Mouse (Mus musculus) ES-Bruce4 (cell line): ENCODE measurements around the gene Prps2.
"Not testable (repeated sequence)": the region's sequence is repeated elsewhere in the genome, so short reads cannot be mapped to it uniquely, and the experiment has no call there.

Experiments used
- CTCF ChIP-seq: IDR thresholded peaks from one replicate; pipeline ENCODE4 v1.8.1; 2011; ENCODE audit warnings: low read depth, low read length
- EP300 ChIP-seq: IDR thresholded peaks from 2 replicates; pipeline ENCODE4 v1.6.1; 2011; ENCODE audit warnings: low read depth, low read length; ENCODE audit not compliant: insufficient read depth
- POLR2A ChIP-seq: IDR thresholded peaks from one replicate; pipeline ENCODE4 v1.8.1; 2011; ENCODE audit warnings: low read length; ENCODE audit not compliant: insufficient read depth

DNA sequence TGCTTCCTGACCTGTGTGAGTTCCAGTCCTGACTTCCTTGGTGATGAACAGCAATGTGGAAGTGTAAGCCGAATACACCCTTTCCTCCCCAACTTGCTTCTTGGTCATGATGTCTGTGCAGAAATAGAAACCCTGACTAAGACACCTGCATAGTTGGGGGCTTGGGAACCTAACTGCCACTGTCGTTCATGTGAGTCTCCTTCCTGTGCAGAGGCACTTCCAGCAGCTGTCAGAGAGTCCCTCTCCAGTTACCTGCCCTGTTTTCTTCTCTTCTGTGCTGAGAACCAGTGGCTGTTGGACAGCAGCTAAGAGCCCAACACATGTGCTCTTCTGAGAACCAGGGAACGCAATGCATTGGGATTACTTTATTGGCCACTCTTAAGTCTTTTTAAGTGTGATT is 21.3 kb downstream of the Prps2 start:
- not testable (repeated sequence) for TF ChIP-seq EP300, POLR2A, CTCF
